Comparison of ENCODE assay signal across 23 mouse cellular contexts in the genomic region with DNA sequence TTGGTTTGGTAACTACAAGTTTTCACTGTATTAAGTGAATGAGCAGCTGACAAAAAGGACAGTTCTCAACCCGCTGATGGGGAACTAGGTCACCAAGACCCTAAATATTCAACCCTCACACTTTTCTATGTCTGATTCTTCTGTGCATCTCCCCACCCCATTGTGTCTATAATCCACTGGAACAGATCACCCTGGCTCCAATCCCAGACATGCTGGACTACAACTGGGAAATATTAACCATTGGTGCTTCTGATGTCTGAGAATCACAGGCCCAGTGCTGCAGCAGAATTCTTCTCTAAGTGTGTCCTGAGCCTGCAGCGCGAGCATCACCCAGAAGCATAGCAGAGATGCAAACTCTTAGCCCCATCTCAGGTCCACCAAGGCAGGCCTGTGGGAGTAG.
"Had no signal": no experiment of that assay in that cellular context is flagged by ENCODE, and none has a peak within 500 bp of the region (broad histone marks: within the 10 kb centered on the region; RNA-seq: fewer than 3 reads in every experiment).

No protein-coding gene starts in this region.

- H3K27me3 ChIP-seq: intestine, embryonic 15.5 days; kidney, embryonic 15.5 days; limb, embryonic 13.5 days; liver, embryonic 12.5 days; liver, embryonic 15.5 days; lung, embryonic 15.5 days; neural tube, embryonic 13.5 days; stomach, embryonic 15.5 days had no signal

- H3K4me2 ChIP-seq: intestine, embryonic 15.5 days; kidney, embryonic 15.5 days; limb, embryonic 13.5 days; liver, embryonic 12.5 days; liver, embryonic 15.5 days; lung, embryonic 15.5 days; neural tube, embryonic 13.5 days; stomach, embryonic 15.5 days had no signal

- H3K36me3 ChIP-seq: intestine, embryonic 15.5 days; kidney, embryonic 15.5 days; limb, embryonic 10.5 days; limb, embryonic 13.5 days; liver, embryonic 12.5 days; liver, embryonic 15.5 days; lung, embryonic 15.5 days; neural tube, embryonic 13.5 days; stomach, embryonic 15.5 days had no signal

- H3K27ac ChIP-seq: intestine, embryonic 15.5 days; kidney, embryonic 15.5 days; limb, embryonic 10.5 days; limb, embryonic 13.5 days; liver, embryonic 12.5 days; liver, embryonic 15.5 days; lung, embryonic 15.5 days; macrophage; neural tube, embryonic 13.5 days; stomach, embryonic 15.5 days had no signal

- DNase-seq: kidney, adult 11 months; kidney, adult 8-10 months; kidney, postnatal 10 days; kidney, postnatal 36 days; layer of hippocampus, postnatal 36 days; liver; lung, adult 18-20 months; lung, postnatal 14 days; retina, postnatal 1 day; right cerebral cortex, postnatal 25 days; spleen, adult 18-20 months; thymus, postnatal 25 days had no signal

- H3K9ac ChIP-seq: intestine, embryonic 15.5 days; kidney, embryonic 15.5 days; limb, embryonic 13.5 days; liver, embryonic 12.5 days; liver, embryonic 15.5 days; lung, embryonic 15.5 days; neural tube, embryonic 13.5 days; stomach, embryonic 15.5 days had no signal

- H3K9me3 ChIP-seq: intestine, embryonic 15.5 days; kidney, embryonic 15.5 days; limb, embryonic 10.5 days; limb, embryonic 13.5 days; liver, embryonic 12.5 days; liver, embryonic 15.5 days; lung, embryonic 15.5 days; neural tube, embryonic 13.5 days; stomach, embryonic 15.5 days had no signal

- ATAC-seq: intestine, embryonic 15.5 days had no signal

- H3K4me3 ChIP-seq: intestine, embryonic 15.5 days; kidney, embryonic 15.5 days; limb, embryonic 10.5 days; limb, embryonic 13.5 days; liver, embryonic 12.5 days; liver, embryonic 15.5 days; lung, embryonic 15.5 days; myocyte; neural tube, embryonic 13.5 days; stomach, embryonic 15.5 days had no signal

- H3K4me1 ChIP-seq: liver, embryonic 15.5 days had no signal
